ENCODE assay signal across 29 mouse cellular contexts in genomic region chr19:44812666-44813429, GRCm38 (mm10). TPM values are rescaled to one million over a fixed set of nuclear protein-coding genes. Genes with fewer than 3 reads are reported as not detected.
DNase-seq lines count a peak whose midpoint lies in the region; ATAC-seq and TF ChIP-seq lines count a peak whose summit lies in the region.
"Had no signal": no experiment of that assay in that cellular context is flagged by ENCODE, and none has a peak within 500 bp of the region (broad histone marks: within the 10 kb centered on the region; RNA-seq: fewer than 3 reads in every experiment).

No protein-coding gene starts in this region.

- H3K9me3 ChIP-seq in kidney, embryonic 16.5 days (ENCODE audit: low read length): no peaks in the 10 kb centered on the region
- H3K9me3 ChIP-seq in midbrain, embryonic 14.5 days (ENCODE audit: control insufficient read depth, low read length): no peaks in the 10 kb centered on the region
- H3K9me3 ChIP-seq: embryonic facial prominence, embryonic 15.5 days; heart, embryonic 10.5 days; limb, embryonic 15.5 days; megakaryocyte, embryonic 14.5 days; midbrain, embryonic 13.5 days; neural tube, embryonic 13.5 days had no signal

- H3K4me3 ChIP-seq in thymus, adult 2 months (ENCODE audit: control insufficient read depth, insufficient read depth, low read length): no peak overlapping the region
- no peak overlapping the region for H3K4me3 ChIP-seq in kidney, embryonic 16.5 days (ENCODE audit: low read length)
- H3K4me3 ChIP-seq in midbrain, embryonic 14.5 days (replicated peaks; ENCODE audit: low read depth, low read length): no peak overlapping the region
- H3K4me3 ChIP-seq: embryonic facial prominence, embryonic 15.5 days; gastrocnemius, adult 2 months; heart, embryonic 10.5 days; limb, embryonic 15.5 days; megakaryocyte, embryonic 14.5 days; midbrain, embryonic 13.5 days; neural tube, embryonic 13.5 days had no signal

- no peak overlapping the region for H3K27ac ChIP-seq in thymus, adult 2 months (ENCODE audit: control insufficient read depth, insufficient read depth, low read length)
- no peak overlapping the region for H3K27ac ChIP-seq in kidney, embryonic 16.5 days (ENCODE audit: low read length)
- H3K27ac ChIP-seq in midbrain, embryonic 14.5 days (replicated peaks; ENCODE audit: low read depth, low read length): no peak overlapping the region
- H3K27ac ChIP-seq: embryonic facial prominence, embryonic 15.5 days; gastrocnemius, adult 2 months; heart, embryonic 10.5 days; limb, embryonic 15.5 days; liver, embryonic 14.5 days; midbrain, embryonic 13.5 days; neural tube, embryonic 13.5 days had no signal

- WGBS in thymus, adult 2 months: 61% methylated on average over 13 of the region's 13 CpGs
- whole genome bisulfite sequencing in kidney, embryonic 16.5 days: 46% methylated on average over 13 of the region's 13 CpGs
- 79% methylated on average over 13 of the region's 13 CpGs for WGBS in midbrain, embryonic 14.5 days

- H3K4me1 ChIP-seq in thymus, adult 2 months (replicated peaks; ENCODE audit: control insufficient read depth, insufficient read depth, low read length): no peaks in the 10 kb centered on the region
- 0 out of 2 replicates have a peak, but pooled peaks cover 10% of the 10 kb centered on the region for H3K4me1 ChIP-seq in kidney, embryonic 16.5 days (ENCODE audit: insufficient read depth, low read length)
- no peaks in the 10 kb centered on the region; the same call in 1 of the 2 replicates for H3K4me1 ChIP-seq in midbrain, embryonic 14.5 days (ENCODE audit: control insufficient read depth, insufficient read depth, low read length)
- H3K4me1 ChIP-seq: embryonic facial prominence, embryonic 15.5 days; limb, embryonic 15.5 days; megakaryocyte, embryonic 14.5 days had no signal

- no peaks in the 10 kb centered on the region for H3K36me3 ChIP-seq in thymus, adult 2 months (ENCODE audit: control insufficient read depth, insufficient read depth, low read length)
- H3K36me3 ChIP-seq in kidney, embryonic 16.5 days (ENCODE audit: insufficient read depth, low read length): peaks cover 14% of the 10 kb centered on the region
- no peaks in the 10 kb centered on the region for H3K36me3 ChIP-seq in midbrain, embryonic 14.5 days (ENCODE audit: control insufficient read depth, insufficient read depth, low read length)
- H3K36me3 ChIP-seq: embryonic facial prominence, embryonic 15.5 days; heart, embryonic 10.5 days; limb, embryonic 15.5 days; midbrain, embryonic 13.5 days; neural tube, embryonic 13.5 days had no signal

- no peak overlapping the region for H3K9ac ChIP-seq in kidney, embryonic 16.5 days (replicated peaks; ENCODE audit: low read length)
- H3K9ac ChIP-seq in midbrain, embryonic 14.5 days (replicated peaks; ENCODE audit: low read length): no peak overlapping the region
- H3K9ac ChIP-seq: embryonic facial prominence, embryonic 15.5 days; limb, embryonic 15.5 days; liver, embryonic 14.5 days; lung, embryonic 14.5 days; midbrain, embryonic 13.5 days; neural tube, embryonic 13.5 days had no signal

- no peak overlapping the region for H3K4me2 ChIP-seq in kidney, embryonic 16.5 days (replicated peaks; ENCODE audit: low read depth, low read length)
- H3K4me2 ChIP-seq in midbrain, embryonic 14.5 days (ENCODE audit: low read length): no peak overlapping the region
- H3K4me2 ChIP-seq: embryonic facial prominence, embryonic 15.5 days; limb, embryonic 15.5 days; lung, embryonic 14.5 days; midbrain, embryonic 13.5 days; neural tube, embryonic 13.5 days had no signal

- peak; percentile 17 for DNase-seq in adrenal gland, postnatal 14 days
- DNase-seq in adrenal gland, adult 8-10 months: no peak
- DNase-seq in thymus, postnatal 14 days: peak; percentile 14
- DNase-seq in thymus, adult 2 months: no peak
- no peak for DNase-seq in right cerebral cortex, postnatal 25 days
- no peak for DNase-seq in midbrain, embryonic 14.5 days
- no peak for DNase-seq in urinary bladder, adult 2 months (ENCODE audit: low spot score)
- DNase-seq: adrenal gland, postnatal 25 days; cerebellum, adult 8-10 months; cerebellum, postnatal 36 days; gastrocnemius, adult 2 months; heart, postnatal 4 days; layer of hippocampus, adult 9-11 months; left cerebral cortex, postnatal 4 days; lung, embryonic 14.5 days; right cerebral cortex, adult 18-20 months; thymus, adult 18-20 months had no signal

- peak; percentile 39; the same call in 1 of the 2 replicates for ATAC-seq in kidney, embryonic 16.5 days (ENCODE audit: low FRiP score, low TSS enrichment)
- ATAC-seq in midbrain, embryonic 14.5 days (ENCODE audit: low FRiP score, low TSS enrichment): no peak
- ATAC-seq: forebrain, embryonic 14.5 days; midbrain, embryonic 13.5 days had no signal

- TF ChIP-seq CTCF in thymus, adult 2 months (IDR thresholded peaks at IDR 0.05; ENCODE audit: borderline replicate concordance, control insufficient read depth, extremely low read depth, insufficient read depth, low read length, poor library complexity): no peak

- H3K27me3 ChIP-seq in thymus, adult 2 months (ENCODE audit: control insufficient read depth, insufficient read depth, low read length): no peaks in the 10 kb centered on the region; the same call in 1 of the 2 replicates
- H3K27me3 ChIP-seq in kidney, embryonic 16.5 days (ENCODE audit: insufficient read depth, low read length): no peaks in the 10 kb centered on the region
- H3K27me3 ChIP-seq in midbrain, embryonic 14.5 days (ENCODE audit: control insufficient read depth, insufficient read depth, low read length): 0 out of 2 replicates have a peak, but pooled peaks cover 3% of the 10 kb centered on the region

- TF ChIP-seq POLR2A in thymus, adult 2 months (IDR thresholded peaks at IDR 0.05; ENCODE audit: control insufficient read depth, extremely low read depth, insufficient read depth, low read length, poor library complexity): no peak

RNA-seq across cellular contexts. Expression of gene Pax2, which starts 57.0 kb away (rescaled TPM):
- not detected in 2 replicates for total RNA-seq in adrenal gland, postnatal 14 days (2021)
- total RNA-seq in adrenal gland, adult 8-10 months (2022): not detected
- polyA plus RNA-seq in thymus, adult 2 months (2012; rRNA removed): 0.10 and 0.12 TPM in 2 replicates
- 23.8 and 33.2 TPM in 2 replicates for polyA plus RNA-seq in kidney, embryonic 16.5 days (2015; fragmentation: Nextera tagmentation; extraction: Ambion mirVana)
- 1.7 and 1.9 TPM in 2 replicates for polyA plus RNA-seq in midbrain, embryonic 14.5 days (2014; fragmentation: Nextera tagmentation; extraction: Ambion mirVana)
- 0.03 TPM in 1 of 2 replicates, not detected in the other for polyA plus RNA-seq in urinary bladder, adult 2 months (2012; rRNA removed)
- total RNA-seq: adrenal gland, postnatal 25 days; gastrocnemius, adult 2 months; heart, postnatal 4 days had no signal
- polyA plus RNA-seq: heart, embryonic 16.5 days; large intestine, adult 2 months; limb, embryonic 15.5 days; liver, embryonic 14.5 days; stomach, embryonic 16.5 days had no signal

Comparison
In these comparisons a context has a peak if more than half of its experiments do, and no peak if none do; other contexts are left out.
1. DNase-seq: peak in adrenal gland, postnatal 14 days (single experiment) and thymus, postnatal 14 days (single experiment); none in adrenal gland, adult 8-10 months (single experiment), thymus, adult 2 months (single experiment), right cerebral cortex, postnatal 25 days (single experiment), midbrain, embryonic 14.5 days (single experiment) and urinary bladder, adult 2 months (single experiment).